Mouse (Mus musculus) hindbrain, embryonic 13.5 days (tissue): ENCODE data around the gene Tnrc18. TPM values are rescaled to one million over a fixed set of nuclear protein-coding genes. Genes with fewer than 3 reads are reported as not detected.

Source experiments
- ATAC-seq: fragments of 200-750 bp; cut with Nextera tagmentation; 2 replicates; pipeline ENCODE4 v1.8.0; 2017; ENCODE audit warnings: moderate TSS enrichment; ENCODE audit not compliant: low FRiP score
- H3K27ac ChIP-seq: fragments of 300-500 bp; sonication (generic); 2 replicates; pipeline ENCODE4 v1.5.1; 2015; ENCODE audit warnings: inconsistent platforms, mild to moderate bottlenecking, moderate library complexity
- H3K27me3 ChIP-seq: fragments of 300-500 bp; sonication (generic); 2 replicates; pipeline ENCODE4 v1.6.1; 2015; ENCODE audit warnings: mild to moderate bottlenecking, inconsistent platforms
- H3K36me3 ChIP-seq: fragments of 300-500 bp; sonication (generic); 2 replicates; pipeline ENCODE4 v1.6.1; 2015; ENCODE audit warnings: mild to moderate bottlenecking, inconsistent platforms
- H3K4me1 ChIP-seq: fragments of 300-500 bp; sonication (generic); replicated peaks from 2 replicates; pipeline ENCODE4 v1.6.1; 2015; ENCODE audit warnings: inconsistent platforms
- H3K4me2 ChIP-seq: fragments of 300-500 bp; sonication (generic); 2 replicates; pipeline ENCODE4 v1.6.1; 2015; ENCODE audit warnings: inconsistent platforms, mild to moderate bottlenecking, moderate library complexity
- H3K4me3 ChIP-seq: fragments of 300-500 bp; sonication (generic); 2 replicates; pipeline ENCODE4 v1.5.1; 2015; ENCODE audit warnings: mild to moderate bottlenecking, inconsistent platforms
- H3K9ac ChIP-seq: fragments of 300-500 bp; sonication (generic); 2 replicates; pipeline ENCODE4 v1.6.1; 2015; ENCODE audit warnings: mild to moderate bottlenecking, inconsistent platforms
- H3K9me3 ChIP-seq: fragments of 300-500 bp; sonication (generic); 2 replicates; pipeline ENCODE4 v1.6.1; 2016; ENCODE audit warnings: inconsistent platforms
- WGBS: fragments of 180-500 bp; shearing (Covaris S2); methylation state at CpG from one replicate; pipeline ENCODE4 v1.1.7; 2015; 5-methylcytosine and 5-hydroxymethylcytosine counted together
- polyA plus RNA-seq: library from polyadenylated mRNA; unstranded; fragments of >200 nt; fragmentation: Nextera tagmentation; extraction: Ambion mirVana; gene quantifications from 2 replicates; pipeline ENCODE4 v1.2.1, GENCODE M21; 2015

Gene Tnrc18
- polyA plus RNA-seq, 1 experiment from 2014 or later, result 35.8 TPM

- no peak overlapping the region for H3K4me3 ChIP-seq
- H3K9ac ChIP-seq, result no peak overlapping the region
- peaks cover 66% of the 10 kb centered on the region for H3K36me3 ChIP-seq
- WGBS, result 74% methylated on average over 8 of the region's 8 CpGs
- peak overlapping the region; percentile 45; the same call in 1 of the 2 replicates for H3K27ac ChIP-seq
- no peaks in the 10 kb centered on the region for H3K9me3 ChIP-seq
- H3K4me2 ChIP-seq, result no peak overlapping the region
- peaks cover 45% of the 10 kb centered on the region for H3K4me1 ChIP-seq
- ATAC-seq, result no peak
- no peaks in the 10 kb centered on the region for H3K27me3 ChIP-seq
Measured at GRCm38 (mm10) chr5:142778135-142778534, 39.3 kb downstream of the Tnrc18 start.

- 89% methylated on average over 13 of the region's 13 CpGs for WGBS
- no peak for ATAC-seq
Measured at GRCm38 (mm10) chr5:142776080-142776479, 41.4 kb downstream of the Tnrc18 start.

GRCm38 (mm10) chr5:142774771-142775170 is 42.7 kb downstream of the Tnrc18 start:
- H3K9ac ChIP-seq, result no peak overlapping the region
- H3K27ac ChIP-seq, result no peak overlapping the region
- no peak overlapping the region for H3K4me2 ChIP-seq
- H3K4me1 ChIP-seq, result peaks cover 28% of the 10 kb centered on the region
- 0 out of 2 replicates have a peak, but pooled peaks have one; percentile 2 for ATAC-seq
- 93% methylated on average over 5 of the region's 5 CpGs for WGBS
- no peaks in the 10 kb centered on the region for H3K27me3 ChIP-seq
- H3K4me3 ChIP-seq, result no peak overlapping the region
- no peaks in the 10 kb centered on the region for H3K9me3 ChIP-seq
- H3K36me3 ChIP-seq, result peaks cover 77% of the 10 kb centered on the region

More at GRCm38 (mm10) chr5:142776080-142776479, 41.4 kb downstream of the Tnrc18 start:
- no peak overlapping the region for H3K4me2 ChIP-seq
- no peak overlapping the region for H3K4me3 ChIP-seq
- no peak overlapping the region for H3K9ac ChIP-seq
- H3K36me3 ChIP-seq, result peaks cover 73% of the 10 kb centered on the region
- no peaks in the 10 kb centered on the region for H3K9me3 ChIP-seq
- peaks cover 30% of the 10 kb centered on the region for H3K4me1 ChIP-seq
- no peak overlapping the region for H3K27ac ChIP-seq
- no peaks in the 10 kb centered on the region for H3K27me3 ChIP-seq

GRCm38 (mm10) chr5:142771964-142772363 is 45.5 kb downstream of the Tnrc18 start:
- no peak overlapping the region for H3K27ac ChIP-seq

GRCm38 (mm10) chr5:142771034-142771433 is 46.4 kb downstream of the Tnrc18 start:
- no peak for ATAC-seq
- peak overlapping the region; percentile 58; the same call in 1 of the 2 replicates for H3K27ac ChIP-seq
- 87% methylated on average over 4 of the region's 4 CpGs for WGBS

More at GRCm38 (mm10) chr5:142771964-142772363, 45.5 kb downstream of the Tnrc18 start:
- no peak overlapping the region for H3K4me2 ChIP-seq
- peaks cover 32% of the 10 kb centered on the region for H3K4me1 ChIP-seq
- no peak overlapping the region for H3K9ac ChIP-seq
- H3K27me3 ChIP-seq, result no peaks in the 10 kb centered on the region
- no peak for ATAC-seq
- no peaks in the 10 kb centered on the region for H3K9me3 ChIP-seq
- WGBS, result 93% methylated on average over 15 of the region's 15 CpGs
- no peak overlapping the region for H3K4me3 ChIP-seq
- H3K36me3 ChIP-seq, result peaks cover 92% of the 10 kb centered on the region

GRCm38 (mm10) chr5:142769641-142770040 is 47.8 kb downstream of the Tnrc18 start:
- H3K27me3 ChIP-seq, result no peaks in the 10 kb centered on the region
- 66% methylated on average over 5 of the region's 5 CpGs for WGBS
- H3K36me3 ChIP-seq, result peaks cover 92% of the 10 kb centered on the region
- no peak overlapping the region for H3K4me2 ChIP-seq
- H3K4me3 ChIP-seq, result no peak overlapping the region
- H3K9me3 ChIP-seq, result no peaks in the 10 kb centered on the region
- H3K27ac ChIP-seq, result peak overlapping the region; percentile 89
- H3K9ac ChIP-seq, result peak overlapping the region; percentile 43; the same call in 1 of the 2 replicates
- no peak for ATAC-seq
- peaks cover 51% of the 10 kb centered on the region for H3K4me1 ChIP-seq

More at GRCm38 (mm10) chr5:142771034-142771433, 46.4 kb downstream of the Tnrc18 start:
- Histone ChIP-seq H3K4me1 (peaks cover 38% of the 10 kb centered on the region), H3K36me3 (peaks cover 92% of the 10 kb centered on the region), H3K4me2 (no peak overlapping the region), H3K9ac (peak overlapping the region; percentile 35; the same call in 1 of the 2 replicates), H3K4me3 (no peak overlapping the region), H3K27me3 (no peaks in the 10 kb centered on the region), H3K9me3 (no peaks in the 10 kb centered on the region)

GRCm38 (mm10) chr5:142768352-142769267 is 48.9 kb downstream of the Tnrc18 start:
- Histone ChIP-seq H3K36me3 (peaks cover 92% of the 10 kb centered on the region), H3K4me2 (no peak overlapping the region), H3K27ac (peak overlapping the region; percentile 89), H3K4me3 (no peak overlapping the region), H3K4me1 (peaks cover 52% of the 10 kb centered on the region), H3K9me3 (no peaks in the 10 kb centered on the region), H3K9ac (peak overlapping the region; percentile 58), H3K27me3 (no peaks in the 10 kb centered on the region)
- no peak; the same call in 1 of the 2 replicates for ATAC-seq
- WGBS, result 41% methylated on average over 10 of the region's 10 CpGs

GRCm38 (mm10) chr5:142767937-142768336 is 49.5 kb downstream of the Tnrc18 start:
- Histone ChIP-seq H3K9me3 (no peaks in the 10 kb centered on the region), H3K36me3 (peaks cover 92% of the 10 kb centered on the region), H3K27ac (peak overlapping the region; percentile 89), H3K4me3 (no peak overlapping the region), H3K4me2 (no peak overlapping the region), H3K27me3 (no peaks in the 10 kb centered on the region), H3K9ac (0 out of 2 replicates have a peak overlapping the region, but pooled peaks have one; percentile 58), H3K4me1 (peaks cover 58% of the 10 kb centered on the region)
- ATAC-seq, result 0 out of 2 replicates have a peak, but pooled peaks have one; percentile 53
- 14% methylated on average over 7 of the region's 7 CpGs for WGBS

- no peak for ATAC-seq
- no peaks in the 10 kb centered on the region for H3K9me3 ChIP-seq
- H3K27ac ChIP-seq, result peak overlapping the region; percentile 12; the same call in 1 of the 2 replicates
- H3K4me3 ChIP-seq, result no peak overlapping the region
- H3K4me2 ChIP-seq, result no peak overlapping the region
- H3K4me1 ChIP-seq, result peaks cover 71% of the 10 kb centered on the region
- peaks cover 92% of the 10 kb centered on the region for H3K36me3 ChIP-seq
- H3K9ac ChIP-seq, result peak overlapping the region; percentile 13; the same call in 1 of the 2 replicates
- H3K27me3 ChIP-seq, result no peaks in the 10 kb centered on the region
- WGBS, result 93% methylated on average over 3 of the region's 3 CpGs
Measured at GRCm38 (mm10) chr5:142766708-142767107, 50.8 kb downstream of the Tnrc18 start.

GRCm38 (mm10) chr5:142764889-142765288 is 52.6 kb downstream of the Tnrc18 start:
- no peaks in the 10 kb centered on the region for H3K9me3 ChIP-seq
- no peak overlapping the region for H3K9ac ChIP-seq
- no peak overlapping the region for H3K4me2 ChIP-seq
- no peaks in the 10 kb centered on the region for H3K27me3 ChIP-seq
- H3K4me1 ChIP-seq, result peaks cover 69% of the 10 kb centered on the region
- H3K27ac ChIP-seq, result peak overlapping the region; percentile 91
- H3K36me3 ChIP-seq, result peaks cover 92% of the 10 kb centered on the region
- no peak for ATAC-seq
- 73% methylated on average over 15 of the region's 15 CpGs for WGBS
- no peak overlapping the region for H3K4me3 ChIP-seq

GRCm38 (mm10) chr5:142764306-142764705 is 53.2 kb downstream of the Tnrc18 start:
- Histone ChIP-seq H3K4me3 (no peak overlapping the region), H3K36me3 (peaks cover 92% of the 10 kb centered on the region), H3K27ac (peak overlapping the region; percentile 91), H3K9me3 (no peaks in the 10 kb centered on the region), H3K4me2 (no peak overlapping the region), H3K4me1 (peaks cover 63% of the 10 kb centered on the region), H3K9ac (peak overlapping the region; percentile 24; the same call in 1 of the 2 replicates), H3K27me3 (no peaks in the 10 kb centered on the region)
- no peak for ATAC-seq
- WGBS, result 57% methylated on average over 11 of the region's 11 CpGs

GRCm38 (mm10) chr5:142762082-142762807 is 55.2 kb downstream of the Tnrc18 start:
- Histone ChIP-seq H3K4me1 (peaks cover 48% of the 10 kb centered on the region), H3K4me2 (no peak overlapping the region), H3K27ac (peak overlapping the region; percentile 91), H3K9ac (peak overlapping the region; percentile 55), H3K4me3 (no peak overlapping the region), H3K9me3 (no peaks in the 10 kb centered on the region), H3K36me3 (peaks cover 98% of the 10 kb centered on the region), H3K27me3 (no peaks in the 10 kb centered on the region)
- WGBS, result 55% methylated on average over 21 of the region's 21 CpGs
- 0 out of 2 replicates have a peak, but pooled peaks have one; percentile 29 for ATAC-seq
